Comparison of ENCODE assay signal across 8 mouse cellular contexts in the genomic region with DNA sequence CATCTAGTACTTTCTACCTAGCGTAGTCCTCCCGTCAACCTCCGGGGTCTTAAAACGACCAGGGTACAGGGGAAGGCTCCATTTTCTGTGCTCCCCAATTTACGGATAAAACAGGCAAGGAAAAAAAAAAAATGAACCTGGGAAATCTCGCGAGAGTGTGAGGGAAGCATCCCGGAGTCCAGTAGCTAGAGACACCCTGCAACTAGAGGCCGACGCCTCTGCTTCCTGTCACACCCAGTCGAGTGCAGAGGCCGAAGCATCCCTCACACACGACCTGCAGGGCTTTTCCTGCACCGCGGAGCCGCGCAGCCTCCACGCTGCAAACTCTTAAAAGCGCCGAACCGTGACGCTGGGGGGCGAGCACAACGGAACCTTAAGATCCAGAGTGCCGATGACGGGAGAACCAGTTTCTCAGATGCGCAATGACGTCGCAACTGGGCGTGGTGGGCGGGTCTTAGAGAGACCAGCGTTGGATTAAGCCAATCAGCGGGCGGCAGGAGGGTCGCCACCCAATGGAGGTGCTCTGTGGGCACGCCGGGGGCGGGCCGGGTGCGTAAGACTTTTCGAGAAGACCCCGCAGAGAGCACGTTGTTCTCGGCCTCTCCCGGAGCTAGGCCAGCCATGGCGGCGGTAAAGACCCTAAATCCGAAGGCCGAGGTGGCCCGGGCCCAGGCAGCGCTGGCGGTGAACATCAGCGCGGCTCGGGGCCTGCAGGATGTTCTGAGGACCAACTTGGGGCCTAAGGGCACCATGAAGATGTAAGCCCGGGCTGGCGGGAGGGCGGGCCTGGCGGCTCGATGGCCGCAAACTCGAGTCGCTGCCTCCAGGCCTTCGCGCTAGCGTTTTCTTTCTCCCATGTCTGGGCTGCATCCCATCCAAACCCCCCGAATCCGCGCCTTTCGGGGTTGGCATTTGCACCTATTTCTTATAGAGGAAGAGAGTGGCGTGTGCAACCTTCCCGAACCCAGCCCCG. TPM values are rescaled to one million over a fixed set of nuclear protein-coding genes. Genes with fewer than 3 reads are reported as not detected.
A peak's percentile ranks its signal among the peaks of the same experiment; 100 is the strongest.
DNase-seq lines count a peak whose midpoint lies in the region; ATAC-seq lines count a peak whose summit lies in the region.

Gene Psph, minus strand, starts transcription at position 632 of the 973 bp plus-strand sequence.

- peak within 1 kb of the TSS; percentile 84 for H3K9ac ChIP-seq in lung, embryonic 16.5 days (ENCODE audit: low read length)

- peak; percentile 98 for DNase-seq in MEL-GATA-1-ER (ENCODE audit: extremely low read depth, low read depth)
- DNase-seq in cerebellum, adult 8-10 months: peak; percentile 97
- DNase-seq in forelimb bud, embryonic 11.5 days (ENCODE audit: low read depth, low spot score): peak; percentile 100
- DNase-seq in layer of hippocampus, adult 9-10 months (ENCODE audit: low spot score): peak; percentile 96
- peak; percentile 96 for DNase-seq in ovary, postnatal 10 days (ENCODE audit: low spot score)
- DNase-seq in thymus, postnatal 10 days (ENCODE audit: low spot score in 2 of 2): peak; percentile 95 to 96

- peak within 1 kb of the TSS; percentile 79 for H3K4me2 ChIP-seq in lung, embryonic 16.5 days (ENCODE audit: low read depth, low read length)

- peaks cover 26% of the 10 kb centered on the region for H3K36me3 ChIP-seq in lung, embryonic 16.5 days (ENCODE audit: control insufficient read depth, insufficient read depth, low read length)

- ATAC-seq in hematopoietic stem cell, adult 5-6 weeks (replicated peaks in 1 of 2; ENCODE audit: insufficient read depth in 1 of 2, low FRiP score in 2 of 2, low TSS enrichment in 1 of 2, low read depth in 1 of 2, poor library complexity in 2 of 2, severe bottlenecking in 2 of 2): peak; percentile 96
- ATAC-seq in lung, embryonic 16.5 days (ENCODE audit: low read depth): peak; percentile 99

- H3K4me1 ChIP-seq in lung, embryonic 16.5 days (replicated peaks; ENCODE audit: control insufficient read depth, insufficient read depth, low read length): peaks cover 17% of the 10 kb centered on the region

- under 1% methylated on average over 73 of the region's 73 CpGs for WGBS in lung, embryonic 16.5 days

- no peaks in the 10 kb centered on the region for H3K9me3 ChIP-seq in lung, embryonic 16.5 days (ENCODE audit: control insufficient read depth, low read length)

- no peaks in the 10 kb centered on the region for H3K27me3 ChIP-seq in lung, embryonic 16.5 days (ENCODE audit: control insufficient read depth, insufficient read depth, low read depth, low read length)

- peak within 1 kb of the TSS; percentile 66 for H3K4me3 ChIP-seq in lung, embryonic 16.5 days (ENCODE audit: low read length)

- H3K27ac ChIP-seq in lung, embryonic 16.5 days (ENCODE audit: low read length): peak within 1 kb of the TSS; percentile 99

RNA-seq across cellular contexts. Expression of gene Psph, which starts in this region (rescaled TPM):
- total RNA-seq in hematopoietic stem cell, adult 5-6 weeks (2017): 10.5 and 22.3 TPM in 2 replicates
- 32.7 and 33.5 TPM in 2 replicates for polyA plus RNA-seq in lung, embryonic 16.5 days (2015; fragmentation: Nextera tagmentation; extraction: Ambion mirVana)

Comparison
In these comparisons a context has a peak if more than half of its experiments do, and no peak if none do; other contexts are left out.
1. Peak in every context shown above with its lines: DNase-seq, ATAC-seq, H3K4me3 ChIP-seq and H3K27ac ChIP-seq.